Mouse (Mus musculus) C2C12 (cell line): Measurements from ENCODE around the gene Ptpn13. TPM values are rescaled to one million over a fixed set of nuclear protein-coding genes. Genes with fewer than 3 reads are reported as not detected.
A peak's percentile ranks its signal among the peaks of the same experiment; 100 is the strongest.

Experiments
- H3K27me3 ChIP-seq: one replicate; pipeline ENCODE4 v1.6.1; 2011; ENCODE audit not compliant: control insufficient read depth, insufficient read depth, insufficient read length
- H3K36me3 ChIP-seq: one replicate; pipeline ENCODE4 v1.6.1; 2011; ENCODE audit not compliant: control insufficient read depth, insufficient read depth
- H3K4me3 ChIP-seq: one replicate; pipeline ENCODE4 v1.5.1; 2011; ENCODE audit warnings: mild to moderate bottlenecking, control low read depth; ENCODE audit not compliant: poor library complexity, insufficient read depth, severe bottlenecking
- H3K79me2 ChIP-seq: one replicate; pipeline ENCODE4 v1.6.1; 2011; ENCODE audit not compliant: control insufficient read depth, insufficient read depth
- H3K79me3 ChIP-seq: one replicate; pipeline ENCODE4 v1.6.1; 2011; ENCODE audit warnings: low read depth, control low read depth
- H3ac ChIP-seq: one replicate; pipeline ENCODE3; 2011; ENCODE audit warnings: low read depth; ENCODE audit not compliant: control insufficient read depth, insufficient read length
- CEBPB ChIP-seq: IDR thresholded peaks from one replicate; pipeline ENCODE4 v1.6.1; 2011; ENCODE audit warnings: low read depth, mild to moderate bottlenecking, control low read depth, moderate library complexity
- CTCF ChIP-seq: IDR thresholded peaks from one replicate; pipeline ENCODE4 v1.5.1; 2011; ENCODE audit not compliant: control insufficient read depth, insufficient read depth, insufficient read length
- FOSL1 ChIP-seq: IDR thresholded peaks from one replicate; pipeline ENCODE4 v1.8.0; 2011; ENCODE audit warnings: mild to moderate bottlenecking, low read length; ENCODE audit not compliant: poor library complexity, insufficient read depth, severe bottlenecking
- MAX ChIP-seq: IDR thresholded peaks from one replicate; pipeline ENCODE4 v1.6.1; 2011; ENCODE audit warnings: mild to moderate bottlenecking, control low read depth
- MYOD1 ChIP-seq: IDR thresholded peaks from one replicate; pipeline ENCODE4 v1.6.1; 2011; ENCODE audit warnings: low read depth; ENCODE audit not compliant: control insufficient read depth, insufficient read length
- MYOG ChIP-seq: IDR thresholded peaks from one replicate; pipeline ENCODE4 v1.6.1; 2011; ENCODE audit not compliant: control insufficient read depth, insufficient read length; ENCODE audit errors: extremely low read depth
- USF1 ChIP-seq: IDR thresholded peaks from one replicate; pipeline ENCODE4 v1.6.1; 2011; ENCODE audit warnings: low read depth, mild to moderate bottlenecking, control low read depth, moderate library complexity
- polyA plus RNA-seq: library from polyadenylated mRNA; unstranded; fragments of >200 nt; fragmentation: generic; extraction: Trizol; gene quantifications from one replicate; pipeline ENCODE4 v1.2.1, GENCODE M21; 2012; ENCODE audit warnings: missing spikeins

Ptpn13 gene
- polyA plus RNA-seq, 1 experiment = 1.8 TPM

GRCm38 (mm10) chr5:103382951-103383350, 42.0 kb upstream of the Ptpn13 start:
- TF ChIP-seq FOSL1 (no peak), CTCF (no peak), MYOG (no peak), USF1 (no peak), MAX (no peak), CEBPB (no peak), MYOD1 (no peak)
- H3K4me3 ChIP-seq = no peak overlapping the region
- no peak overlapping the region for H3ac ChIP-seq
- H3K27me3 ChIP-seq = no peaks in the 10 kb centered on the region
- no peaks in the 10 kb centered on the region for H3K79me3 ChIP-seq
- H3K79me2 ChIP-seq = no peaks in the 10 kb centered on the region
- H3K36me3 ChIP-seq = no peaks in the 10 kb centered on the region

DNA sequence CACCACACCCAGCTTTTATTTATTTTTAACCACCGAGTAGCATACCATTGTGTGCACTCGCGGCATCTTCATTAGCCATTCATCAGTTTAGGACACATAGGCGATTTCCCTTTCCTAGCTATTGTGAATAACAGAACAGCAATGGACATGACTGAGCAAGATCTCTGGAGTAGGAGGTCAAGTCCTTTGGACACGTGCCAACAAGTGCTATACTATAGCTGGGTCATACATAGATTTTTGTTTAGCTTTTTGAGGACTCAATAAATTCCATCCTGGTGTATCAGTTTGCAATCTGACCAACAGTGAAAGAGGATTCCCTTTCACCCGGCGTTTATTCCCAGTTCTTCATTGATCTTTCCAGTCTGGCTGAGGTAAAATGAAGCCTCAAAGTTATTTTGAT, 41.0 kb upstream of the Ptpn13 start:
- no peaks in the 10 kb centered on the region for H3K79me2 ChIP-seq
- H3K27me3 ChIP-seq = no peaks in the 10 kb centered on the region
- no peaks in the 10 kb centered on the region for H3K79me3 ChIP-seq
- TF ChIP-seq MAX (no peak), USF1 (no peak), CTCF (no peak), CEBPB (no peak), MYOD1 (no peak), FOSL1 (no peak), MYOG (no peak)
- H3K36me3 ChIP-seq = no peaks in the 10 kb centered on the region
- H3K4me3 ChIP-seq = no peak overlapping the region
- no peak overlapping the region for H3ac ChIP-seq

- Histone ChIP-seq H3ac (no peak overlapping the region), H3K79me2 (no peaks in the 10 kb centered on the region), H3K4me3 (no peak overlapping the region), H3K79me3 (no peaks in the 10 kb centered on the region), H3K36me3 (no peaks in the 10 kb centered on the region), H3K27me3 (no peaks in the 10 kb centered on the region)
- no peak for TF ChIP-seq MAX
- TF ChIP-seq FOSL1 = no peak
- no peak for TF ChIP-seq MYOG
- no peak for TF ChIP-seq USF1
- no peak for TF ChIP-seq CTCF
- no peak for TF ChIP-seq MYOD1
- TF ChIP-seq CEBPB = no peak
Observed at GRCm38 (mm10) chr5:103387540-103388026, 37.4 kb upstream of the Ptpn13 start.

GRCm38 (mm10) chr5:103389415-103389814, 35.6 kb upstream of the Ptpn13 start:
- no peaks in the 10 kb centered on the region for H3K36me3 ChIP-seq
- no peak overlapping the region for H3ac ChIP-seq
- no peaks in the 10 kb centered on the region for H3K27me3 ChIP-seq
- H3K79me2 ChIP-seq = no peaks in the 10 kb centered on the region
- H3K79me3 ChIP-seq = no peaks in the 10 kb centered on the region
- no peak overlapping the region for H3K4me3 ChIP-seq
- TF ChIP-seq CTCF = no peak

- no peaks in the 10 kb centered on the region for H3K79me2 ChIP-seq
- H3ac ChIP-seq = no peak overlapping the region
- peak; percentile 38 for TF ChIP-seq MYOD1
- TF ChIP-seq MAX = no peak
- H3K4me3 ChIP-seq = no peak overlapping the region
- H3K27me3 ChIP-seq = no peaks in the 10 kb centered on the region
- no peaks in the 10 kb centered on the region for H3K79me3 ChIP-seq
- no peaks in the 10 kb centered on the region for H3K36me3 ChIP-seq
Observed at GRCm38 (mm10) chr5:103393220-103393619, 31.8 kb upstream of the Ptpn13 start.

- Histone ChIP-seq H3K4me3 (no peak overlapping the region), H3K79me2 (no peaks in the 10 kb centered on the region), H3K79me3 (no peaks in the 10 kb centered on the region), H3ac (no peak overlapping the region), H3K36me3 (no peaks in the 10 kb centered on the region), H3K27me3 (no peaks in the 10 kb centered on the region)
- no peak for TF ChIP-seq USF1
- TF ChIP-seq MAX = no peak
- no peak for TF ChIP-seq CTCF
- TF ChIP-seq MYOD1 = no peak
- TF ChIP-seq MYOG = no peak
- no peak for TF ChIP-seq FOSL1
- no peak for TF ChIP-seq CEBPB
Observed at GRCm38 (mm10) chr5:103393752-103394151, 31.2 kb upstream of the Ptpn13 start.
